Mouse (Mus musculus): ENCODE results near the gene Ccnd2. TPM values are rescaled to one million over a fixed set of nuclear protein-coding genes. Genes with fewer than 3 reads are reported as not detected.

Gene Ccnd2
- total RNA-seq, 1 experiment, result 10.1 TPM

DNA sequence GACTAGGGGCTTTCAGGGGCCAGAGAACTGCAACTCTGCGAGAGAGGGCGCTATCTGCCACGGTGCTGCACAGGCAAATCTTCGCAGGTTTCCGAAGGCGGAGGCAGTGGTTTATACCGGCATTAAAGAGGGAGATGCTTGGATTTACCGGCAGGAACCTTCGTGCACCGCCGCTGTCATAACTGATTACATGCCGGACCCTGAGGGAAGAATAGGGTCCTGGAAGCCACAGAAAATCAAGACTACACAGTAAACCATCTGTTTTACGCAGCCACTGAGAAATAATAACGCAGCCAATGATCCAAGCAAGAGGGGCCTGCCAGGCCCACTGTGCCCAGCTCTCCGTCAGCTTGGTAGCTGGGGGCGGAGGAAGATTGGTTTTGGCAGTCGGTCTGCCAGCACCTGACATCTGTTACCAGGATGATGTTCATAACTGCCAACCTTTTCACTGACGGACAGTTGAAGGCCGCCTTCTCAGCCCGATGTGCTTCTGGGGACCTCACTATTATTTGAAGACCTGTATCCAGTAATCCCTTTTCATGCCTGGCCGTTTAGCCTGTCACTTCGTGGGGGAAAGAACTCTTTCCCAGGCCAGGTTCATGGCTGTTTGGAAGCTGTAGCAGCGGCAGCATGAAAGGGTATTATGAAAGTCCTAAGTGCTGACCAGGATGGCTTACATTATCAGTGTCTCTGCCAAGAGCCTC lies 37.1 kb downstream of the Ccnd2 start:
- H3K9ac ChIP-seq (ENCODE audit: insufficient read depth, low read depth, low read length, poor library complexity, severe bottlenecking), result no peak overlapping the region
- DNase-seq (ENCODE audit: low read depth, low spot score), result no peak
- peaks cover 0 to 1% of the 10 kb centered on the region in 2 experiments; a peak in 2 of 4 replicates for H3K4me1 ChIP-seq (ENCODE audit: control insufficient read depth in 2 of 2, insufficient read depth in 2 of 2, low read length in 2 of 2, poor library complexity in 1 of 2)
- H3K36me3 ChIP-seq (ENCODE audit: control insufficient read depth, insufficient read depth, low read length, poor library complexity, severe bottlenecking), result no peaks in the 10 kb centered on the region
- no peak overlapping the region for H3K27ac ChIP-seq (ENCODE audit: insufficient read depth, low read depth, low read length, poor library complexity, severe bottlenecking)
- no peaks in the 10 kb centered on the region for H3K9me3 ChIP-seq (ENCODE audit: control insufficient read depth, insufficient read depth, low read depth, low read length)
- H3K4me3 ChIP-seq (ENCODE audit: insufficient read depth in 1 of 2, low read depth in 1 of 2, low read length in 2 of 2, poor library complexity in 1 of 2, severe bottlenecking in 1 of 2), result no peak overlapping the region
- in situ Hi-C loops (cut with MboI; ENCODE audit: low sequenced_read_pairs in 2 of 2, unreplicated experiment in 2 of 2), result no loop called here
- no peak for TF ChIP-seq CHD2 (IDR thresholded peaks at IDR 0.05; ENCODE audit: low read depth, low read length)
- TF ChIP-seq ZC3H11A (IDR thresholded peaks at IDR 0.05; ENCODE audit: borderline replicate concordance, low read depth, low read length), result no peak
- no peak for TF ChIP-seq ZNF384 (IDR thresholded peaks at IDR 0.05; ENCODE audit: low read depth, low read length)
- no peak for TF ChIP-seq MAFK (IDR thresholded peaks at IDR 0.05; ENCODE audit: insufficient read depth, low read depth, low read length)
- TF ChIP-seq HCFC1 (IDR thresholded peaks at IDR 0.05; ENCODE audit: borderline replicate concordance, insufficient read depth, low read length), result no peak

GRCm38 (mm10) chr6:127109402-127109930 lies 42.5 kb downstream of the Ccnd2 start, which contains the start of gene Tigar:
TSS of gene Tigar (minus strand) at chr6:127109557.
- peak; percentile 95 for DNase-seq (ENCODE audit: low read depth, low spot score)
- Histone ChIP-seq H3K4me1 (ENCODE audit: control insufficient read depth in 2 of 2, insufficient read depth in 2 of 2, low read length in 2 of 2, poor library complexity in 1 of 2) (peaks cover 4 to 9% of the 10 kb centered on the region in 2 experiments), H3K9ac (ENCODE audit: insufficient read depth, low read depth, low read length, poor library complexity, severe bottlenecking) (peak within 1 kb of the TSS; percentile 84), H3K36me3 (ENCODE audit: control insufficient read depth, insufficient read depth, low read length, poor library complexity, severe bottlenecking) (no peaks in the 10 kb centered on the region), H3K9me3 (ENCODE audit: control insufficient read depth, insufficient read depth, low read depth, low read length) (no peaks in the 10 kb centered on the region), H3K27ac (ENCODE audit: insufficient read depth, low read depth, low read length, poor library complexity, severe bottlenecking) (0 out of 2 replicates have a peak within 1 kb of the TSS, but pooled peaks have one; percentile 4), H3K4me3 (ENCODE audit: insufficient read depth in 1 of 2, low read depth in 1 of 2, low read length in 2 of 2, poor library complexity in 1 of 2, severe bottlenecking in 1 of 2) (peak within 1 kb of the TSS; percentile 77 to 86)
- in situ Hi-C loops (cut with MboI; ENCODE audit: low sequenced_read_pairs in 2 of 2, unreplicated experiment in 2 of 2), result loop anchor here in 1 of 2 experiments (10.0 kb wide), 1 partner anchor 165 kb away; no protein-coding TSS in a partner anchor
- no peak for TF ChIP-seq ZNF384 (IDR thresholded peaks at IDR 0.05; ENCODE audit: low read depth, low read length)
- no peak for TF ChIP-seq MAFK (IDR thresholded peaks at IDR 0.05; ENCODE audit: insufficient read depth, low read depth, low read length)
- no peak for TF ChIP-seq ZC3H11A (IDR thresholded peaks at IDR 0.05; ENCODE audit: borderline replicate concordance, low read depth, low read length)
- TF ChIP-seq HCFC1 (IDR thresholded peaks at IDR 0.05; ENCODE audit: borderline replicate concordance, insufficient read depth, low read length), result no peak
- TF ChIP-seq CHD2 (IDR thresholded peaks at IDR 0.05; ENCODE audit: low read depth, low read length), result no peak

DNA sequence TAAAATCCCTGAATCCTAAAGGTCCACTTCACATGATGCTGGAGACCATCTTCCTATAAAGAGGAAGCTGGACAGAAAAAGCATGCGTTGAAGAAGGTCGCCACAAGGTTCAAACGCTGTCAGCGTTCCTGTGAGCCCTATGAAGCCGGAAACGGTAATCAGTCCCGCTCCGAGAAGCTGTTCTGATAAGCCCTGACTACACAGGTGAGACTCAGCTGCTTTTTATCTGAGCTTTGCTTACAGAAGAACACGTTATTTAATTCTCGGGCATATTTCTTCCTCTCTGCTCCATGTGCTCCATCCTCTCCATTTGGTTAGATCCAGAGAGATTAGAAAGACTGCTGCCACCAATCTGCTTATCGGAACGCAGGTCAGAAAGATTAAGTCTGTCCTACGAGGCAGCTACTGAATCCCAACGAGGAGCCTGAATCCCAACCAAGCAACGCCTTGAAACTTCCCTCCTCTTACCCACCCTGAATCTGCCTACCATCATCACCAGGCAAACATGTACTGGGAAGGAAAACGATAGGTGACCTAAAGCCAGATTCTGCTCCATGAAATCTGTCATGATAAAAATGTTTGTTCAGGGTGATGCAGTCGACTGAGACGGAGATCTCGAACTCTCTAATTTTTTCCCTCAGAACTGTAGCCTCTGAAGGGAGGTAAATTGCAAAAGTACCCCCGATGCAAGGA lies 43.5 kb downstream of the Ccnd2 start:
- peaks cover 7 to 13% of the 10 kb centered on the region in 2 experiments for H3K4me1 ChIP-seq (ENCODE audit: control insufficient read depth in 2 of 2, insufficient read depth in 2 of 2, low read length in 2 of 2, poor library complexity in 1 of 2)
- no peak overlapping the region for H3K27ac ChIP-seq (ENCODE audit: insufficient read depth, low read depth, low read length, poor library complexity, severe bottlenecking)
- peak overlapping the region; percentile 77 to 86 for H3K4me3 ChIP-seq (ENCODE audit: insufficient read depth in 1 of 2, low read depth in 1 of 2, low read length in 2 of 2, poor library complexity in 1 of 2, severe bottlenecking in 1 of 2)
- TF ChIP-seq HCFC1 (IDR thresholded peaks at IDR 0.05; ENCODE audit: borderline replicate concordance, insufficient read depth, low read length) (no peak), CHD2 (IDR thresholded peaks at IDR 0.05; ENCODE audit: low read depth, low read length) (no peak), ZNF384 (IDR thresholded peaks at IDR 0.05; ENCODE audit: low read depth, low read length) (no peak), MAFK (IDR thresholded peaks at IDR 0.05; ENCODE audit: insufficient read depth, low read depth, low read length) (no peak), ZC3H11A (IDR thresholded peaks at IDR 0.05; ENCODE audit: borderline replicate concordance, low read depth, low read length) (no peak)
- peak overlapping the region; percentile 84 for H3K9ac ChIP-seq (ENCODE audit: insufficient read depth, low read depth, low read length, poor library complexity, severe bottlenecking)
- in situ Hi-C loops (cut with MboI; ENCODE audit: low sequenced_read_pairs in 2 of 2, unreplicated experiment in 2 of 2), result loop anchor here in 1 of 2 experiments (10.0 kb wide), 1 partner anchor 164 kb away; no protein-coding TSS in a partner anchor
- no peaks in the 10 kb centered on the region for H3K36me3 ChIP-seq (ENCODE audit: control insufficient read depth, insufficient read depth, low read length, poor library complexity, severe bottlenecking)
- no peak for DNase-seq (ENCODE audit: low read depth, low spot score)
- no peaks in the 10 kb centered on the region for H3K9me3 ChIP-seq (ENCODE audit: control insufficient read depth, insufficient read depth, low read depth, low read length)

DNA sequence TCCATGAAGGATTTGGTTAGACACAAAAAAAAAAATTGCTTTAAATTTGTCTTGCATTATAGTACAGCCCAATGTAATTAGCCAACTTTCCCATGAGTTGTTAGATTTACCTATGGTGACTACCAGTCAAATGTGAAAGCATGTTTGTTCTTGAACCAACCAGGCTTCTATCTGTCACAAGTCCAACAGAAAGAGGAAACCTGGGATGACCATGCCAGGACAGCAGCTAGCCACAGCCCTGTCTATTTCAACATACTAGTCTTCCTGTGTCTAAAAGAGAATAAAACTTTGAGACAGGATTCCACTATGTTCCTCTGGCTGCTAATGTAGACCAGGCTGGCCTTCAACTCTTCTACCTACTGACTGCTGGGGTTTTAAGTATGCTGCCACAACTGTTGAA lies 44.6 kb downstream of the Ccnd2 start:
- no peak for DNase-seq (ENCODE audit: low read depth, low spot score)
- no peak for TF ChIP-seq MAFK (IDR thresholded peaks at IDR 0.05; ENCODE audit: insufficient read depth, low read depth, low read length)
- TF ChIP-seq HCFC1 (IDR thresholded peaks at IDR 0.05; ENCODE audit: borderline replicate concordance, insufficient read depth, low read length), result no peak
- no peak for TF ChIP-seq ZC3H11A (IDR thresholded peaks at IDR 0.05; ENCODE audit: borderline replicate concordance, low read depth, low read length)
- TF ChIP-seq ZNF384 (IDR thresholded peaks at IDR 0.05; ENCODE audit: low read depth, low read length), result no peak
- TF ChIP-seq CHD2 (IDR thresholded peaks at IDR 0.05; ENCODE audit: low read depth, low read length), result no peak
- Histone ChIP-seq H3K36me3 (ENCODE audit: control insufficient read depth, insufficient read depth, low read length, poor library complexity, severe bottlenecking) (no peaks in the 10 kb centered on the region; the same call in 1 of the 2 replicates), H3K4me3 (ENCODE audit: insufficient read depth in 1 of 2, low read depth in 1 of 2, low read length in 2 of 2, poor library complexity in 1 of 2, severe bottlenecking in 1 of 2) (peak overlapping the region in 1 of 2 experiments; percentile 77; a peak in 1 of 4 replicates), H3K9me3 (ENCODE audit: control insufficient read depth, insufficient read depth, low read depth, low read length) (no peaks in the 10 kb centered on the region), H3K4me1 (ENCODE audit: control insufficient read depth in 2 of 2, insufficient read depth in 2 of 2, low read length in 2 of 2, poor library complexity in 1 of 2) (peaks cover 7 to 14% of the 10 kb centered on the region in 2 experiments), H3K27ac (ENCODE audit: insufficient read depth, low read depth, low read length, poor library complexity, severe bottlenecking) (no peak overlapping the region), H3K9ac (ENCODE audit: insufficient read depth, low read depth, low read length, poor library complexity, severe bottlenecking) (no peak overlapping the region)
- in situ Hi-C loops (cut with MboI; ENCODE audit: low sequenced_read_pairs in 2 of 2, unreplicated experiment in 2 of 2), result loop anchor here in 1 of 2 experiments (10.0 kb wide), 1 partner anchor 163 kb away; no protein-coding TSS in a partner anchor
